Mouse (Mus musculus) G1E (cell line): ENCODE data around the gene Ramp2. TPM values are rescaled to one million over a fixed set of nuclear protein-coding genes. Genes with fewer than 3 reads are reported as not detected.

Experiments used
- ATAC-seq: 2 replicates; pipeline ENCODE4 v1.8.0; 2016; ENCODE audit warnings: mild to moderate bottlenecking; ENCODE audit not compliant: insufficient number of reproducible peaks, poor library complexity, low FRiP score, severe bottlenecking; ENCODE audit errors: extremely low read depth
- DNase-seq: peaks from one replicate; pipeline ENCODE4 v3.0.0; 2012; ENCODE audit warnings: low spot score
- H3K27me3 ChIP-seq: 2 replicates; pipeline ENCODE4 v1.6.1; 2012; ENCODE audit warnings: mild to moderate bottlenecking, low read length, inconsistent platforms; ENCODE audit not compliant: insufficient read depth
- H3K36me3 ChIP-seq: replicated peaks from 2 replicates; pipeline ENCODE3; 2012; ENCODE audit warnings: mild to moderate bottlenecking, inconsistent platforms
- H3K4me1 ChIP-seq: 2 replicates; pipeline ENCODE4 v1.6.1; 2012; ENCODE audit warnings: low read depth, low read length, inconsistent platforms, mixed read lengths; ENCODE audit not compliant: insufficient read depth
- H3K4me3 ChIP-seq: 2 replicates; pipeline ENCODE4 v1.5.1; 2012; ENCODE audit warnings: low read depth, mild to moderate bottlenecking, inconsistent platforms, low read length, moderate library complexity, mixed read lengths
- H3K9me3 ChIP-seq: replicated peaks from 2 replicates; pipeline ENCODE4 v1.6.1; 2012; ENCODE audit warnings: inconsistent platforms
- CTCF ChIP-seq: IDR thresholded peaks from 2 replicates; pipeline ENCODE4 v1.5.1; 2012; ENCODE audit warnings: low read depth, low read length, inconsistent platforms, mixed read lengths
- GATA1 ChIP-seq: IDR thresholded peaks from 2 replicates; pipeline ENCODE4 v1.6.1; 2012; ENCODE audit warnings: borderline replicate concordance, low read length, inconsistent platforms, mixed read lengths
- GATA2 ChIP-seq: IDR thresholded peaks from 2 replicates; pipeline ENCODE4 v1.6.1; 2012; ENCODE audit warnings: low read depth, low read length, inconsistent platforms, borderline replicate concordance
- POLR2AphosphoS5 ChIP-seq: IDR thresholded peaks from 2 replicates; pipeline ENCODE4 v1.6.1; 2012; ENCODE audit warnings: low read depth, low read length, inconsistent platforms; ENCODE audit not compliant: insufficient replicate concordance
- TAL1 ChIP-seq: conservative IDR thresholded peaks from 2 replicates; pipeline ENCODE4 v1.6.1; 2012; ENCODE audit warnings: low read depth, low read length, inconsistent platforms, mixed read lengths
- polyA plus RNA-seq: library from polyadenylated mRNA; stranded (reverse); fragments of >175 nt; gene quantifications from 2 replicates; pipeline ENCODE4 v1.2.3, GENCODE M21; 2012
- total RNA-seq, 2 experiments: library from RNA; stranded (forward) in 1 of 2; stranded (reverse) in 1 of 2; fragments of 200-1000 nt in 1 of 2; fragments of >200 nt in 1 of 2; fragmentation: Nextera tagmentation in 1 of 2; gene quantifications; 2 replicates each; pipeline ENCODE4 v1.2.3; 2014 to 2017

The Ramp2 gene
- total and polyA plus RNA-seq, 3 experiments, result 0.04 to 0.27 TPM; not detected in 1

DNA sequence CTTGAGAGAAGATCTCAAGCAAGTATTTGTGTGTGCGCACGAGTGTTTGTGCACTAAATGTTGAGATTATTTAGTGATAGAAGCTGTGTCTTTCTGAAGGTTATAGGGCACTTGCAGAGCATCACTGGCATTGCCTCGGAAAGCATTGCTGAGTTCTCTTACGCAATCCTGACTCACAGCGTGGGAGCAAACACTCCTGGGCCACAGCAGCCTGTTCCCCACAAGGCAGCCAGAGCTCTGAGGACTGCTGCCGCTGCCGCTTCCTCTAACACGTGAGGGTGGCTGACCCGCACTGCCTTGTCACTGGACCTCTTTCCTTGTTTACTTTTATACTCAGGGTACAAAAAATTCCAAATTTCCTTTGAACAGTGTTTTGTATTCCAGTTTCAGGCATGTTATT is 41.5 kb downstream of the Ramp2 start:
- Histone ChIP-seq H3K4me1 (no peaks in the 10 kb centered on the region), H3K4me3 (no peak overlapping the region), H3K27me3 (no peaks in the 10 kb centered on the region), H3K36me3 (peaks cover 72% of the 10 kb centered on the region), H3K9me3 (no peaks in the 10 kb centered on the region)
- TF ChIP-seq POLR2AphosphoS5, result no peak
- TF ChIP-seq TAL1, result no peak
- TF ChIP-seq CTCF, result no peak
- no peak for TF ChIP-seq GATA2
- DNase-seq (no peak), ATAC-seq (no peak)

DNA sequence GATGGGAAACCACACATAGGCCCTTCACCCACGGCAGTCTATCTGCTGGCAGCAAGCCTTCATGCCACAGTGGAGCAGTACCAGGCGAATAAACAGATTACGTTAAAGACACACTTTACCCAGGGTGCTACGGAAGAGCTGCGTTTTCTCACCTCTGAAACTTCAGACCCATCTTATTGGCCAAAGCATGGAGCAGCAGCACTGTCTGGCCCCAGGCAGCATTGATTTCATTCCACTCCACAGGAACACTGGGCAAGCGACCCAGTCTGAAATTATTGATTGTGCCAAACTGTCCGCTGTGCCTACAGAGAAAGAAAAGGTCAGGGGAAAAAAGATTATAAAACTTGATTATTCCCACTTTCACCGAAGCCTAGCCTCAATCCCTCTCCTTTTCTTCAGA is 45.4 kb downstream of the Ramp2 start:
- Histone ChIP-seq H3K4me1 (no peaks in the 10 kb centered on the region), H3K27me3 (no peaks in the 10 kb centered on the region), H3K9me3 (no peaks in the 10 kb centered on the region), H3K4me3 (no peak overlapping the region), H3K36me3 (peaks cover 96% of the 10 kb centered on the region)
- TF ChIP-seq CTCF, result no peak
- no peak for TF ChIP-seq POLR2AphosphoS5
- TF ChIP-seq TAL1, result no peak
- no peak for TF ChIP-seq GATA2
- TF ChIP-seq GATA1, result no peak
- ATAC-seq (no peak), DNase-seq (no peak)

DNA sequence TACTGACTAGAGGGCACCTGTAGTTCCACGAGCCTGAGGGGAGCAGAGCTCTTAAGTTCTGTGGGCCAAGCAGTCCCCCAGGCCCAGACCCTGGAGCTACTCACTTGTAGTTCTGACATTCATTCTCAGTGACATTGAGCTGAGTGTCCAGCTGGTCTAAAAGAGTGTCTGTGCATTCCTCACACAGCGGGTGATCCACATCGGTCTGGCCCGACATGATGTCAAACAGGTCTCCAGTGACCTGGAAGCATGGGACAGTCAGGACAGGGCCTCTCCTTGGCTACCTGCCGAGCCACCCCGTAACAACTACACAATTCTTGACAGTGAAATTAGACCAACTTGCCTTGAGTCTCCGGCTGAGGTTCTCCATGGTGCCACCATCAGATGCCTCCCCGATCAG is 49.4 kb downstream of the Ramp2 start:
- H3K36me3 ChIP-seq, result peaks cover 100% of the 10 kb centered on the region
- no peaks in the 10 kb centered on the region for H3K9me3 ChIP-seq
- H3K27me3 ChIP-seq, result no peaks in the 10 kb centered on the region
- ATAC-seq (no peak), DNase-seq (no peak)
- H3K4me3 ChIP-seq, result no peak overlapping the region
- TF ChIP-seq CTCF (no peak), GATA1 (no peak), GATA2 (no peak), TAL1 (no peak), POLR2AphosphoS5 (no peak)
- peaks cover 6% of the 10 kb centered on the region for H3K4me1 ChIP-seq

DNA sequence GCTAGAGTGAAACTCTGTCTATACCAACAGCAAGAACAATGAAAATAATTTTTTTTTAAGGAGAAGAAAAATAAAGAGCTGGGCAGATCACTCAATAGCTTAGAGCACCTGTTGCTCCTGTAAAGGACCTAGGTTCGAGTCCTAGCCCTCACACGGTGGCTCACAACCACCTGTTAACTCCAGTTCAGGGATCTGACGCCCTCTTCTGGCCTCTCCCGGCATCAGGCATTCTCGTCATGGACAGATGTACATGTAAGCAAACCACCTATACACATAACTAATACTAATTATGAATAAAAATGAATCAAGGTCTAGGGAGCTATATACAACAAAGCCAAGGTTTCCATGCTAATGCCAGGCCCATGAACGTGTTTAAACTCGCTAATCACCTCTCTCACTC is 55.1 kb downstream of the Ramp2 start:
- peaks cover 53% of the 10 kb centered on the region for H3K36me3 ChIP-seq
- DNase-seq, result no peak
- peak overlapping the region; percentile 83 for H3K4me3 ChIP-seq
- no peak for ATAC-seq
- H3K9me3 ChIP-seq, result no peaks in the 10 kb centered on the region
- H3K27me3 ChIP-seq, result no peaks in the 10 kb centered on the region
- no peak for TF ChIP-seq CTCF
- TF ChIP-seq GATA1, result no peak
- no peak for TF ChIP-seq GATA2
- no peak for TF ChIP-seq TAL1
- no peak for TF ChIP-seq POLR2AphosphoS5
- H3K4me1 ChIP-seq, result peaks cover 28% of the 10 kb centered on the region

DNA sequence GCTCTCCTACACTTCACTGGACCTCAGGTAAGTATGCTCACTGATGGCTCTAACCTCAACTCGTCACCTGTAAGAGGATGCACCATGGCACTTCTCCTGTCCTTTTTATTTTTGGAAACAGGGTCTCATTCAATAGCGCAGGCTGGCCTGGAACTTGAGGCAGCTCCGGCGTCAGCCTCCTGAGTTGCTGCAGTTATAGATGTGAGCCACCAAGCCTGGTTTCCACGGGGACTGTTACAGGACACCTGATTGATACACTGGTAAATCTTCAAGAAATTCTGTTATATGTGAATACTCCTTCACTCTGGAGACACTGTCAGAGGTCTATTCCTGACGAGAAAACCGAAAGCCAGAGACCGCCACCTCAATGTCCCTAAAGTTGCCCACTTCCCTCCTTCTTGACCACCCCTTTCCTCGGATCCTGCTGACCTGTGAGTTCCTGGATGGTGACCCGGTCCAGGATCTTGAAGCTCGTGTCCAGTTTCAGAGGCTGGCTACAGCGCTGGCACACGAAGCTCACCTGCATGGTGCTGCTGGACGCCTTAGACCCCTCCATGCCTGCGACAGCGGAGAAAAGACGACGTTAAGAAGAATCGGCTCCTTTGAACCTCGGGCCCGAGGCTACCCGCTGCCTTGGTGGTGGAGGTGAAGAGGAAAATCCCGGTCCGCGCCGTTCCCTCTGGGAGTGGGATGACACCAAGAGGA is 55.6 kb downstream of the Ramp2 start:
- no peaks in the 10 kb centered on the region for H3K27me3 ChIP-seq
- peaks cover 47% of the 10 kb centered on the region for H3K36me3 ChIP-seq
- H3K4me3 ChIP-seq, result peak overlapping the region; percentile 83
- no peaks in the 10 kb centered on the region for H3K9me3 ChIP-seq
- ATAC-seq, result no peak
- H3K4me1 ChIP-seq, result peaks cover 28% of the 10 kb centered on the region
- TF ChIP-seq POLR2AphosphoS5, result no peak
- TF ChIP-seq CTCF, result no peak
- no peak for TF ChIP-seq TAL1
- TF ChIP-seq GATA1, result no peak
- TF ChIP-seq GATA2, result no peak
- no peak for DNase-seq

DNA sequence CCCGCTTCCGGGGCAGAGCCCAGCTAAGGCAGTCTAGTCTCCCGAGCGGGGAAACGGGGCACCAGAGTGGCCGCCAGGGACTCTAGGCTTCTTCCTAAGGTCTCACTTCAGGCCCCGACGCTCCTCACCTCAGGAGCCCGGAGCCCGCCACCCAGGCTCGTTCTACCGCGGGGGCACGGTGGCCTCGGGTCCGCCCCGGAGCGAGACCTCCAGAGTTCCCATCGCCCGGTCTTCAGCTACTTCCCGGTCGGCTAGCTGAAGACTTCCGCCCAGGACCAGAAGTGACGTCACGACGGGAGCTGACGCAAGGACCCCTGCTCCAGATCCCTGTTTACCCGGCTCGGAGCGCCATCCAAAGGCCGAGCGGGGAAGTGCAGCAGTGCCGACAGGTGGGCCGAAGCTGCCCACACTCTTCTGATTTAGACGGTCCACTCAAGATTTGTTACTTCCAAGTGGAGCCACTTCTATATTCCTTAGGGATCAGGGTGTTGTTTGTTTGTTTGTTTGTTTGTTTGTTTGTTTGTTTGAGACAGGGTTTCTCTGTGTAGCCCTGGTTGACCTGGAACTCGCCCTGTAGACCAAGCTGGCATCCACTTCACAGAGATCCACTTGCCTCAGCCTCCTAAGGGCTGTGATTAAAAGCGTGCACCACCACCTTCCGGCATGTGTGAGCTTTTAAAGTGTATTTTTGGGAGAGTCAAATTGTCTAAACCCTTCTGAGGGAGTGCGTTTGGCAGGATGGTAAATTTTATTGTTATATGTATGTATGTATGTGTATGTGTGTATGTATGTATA is 56.4 kb downstream of the Ramp2 start, which contains the start of gene Becn1:
Becn1 (minus strand) TSS at position 283 of the 795 bp plus-strand sequence.
- peaks cover 28% of the 10 kb centered on the region for H3K4me1 ChIP-seq
- H3K36me3 ChIP-seq, result peaks cover 40% of the 10 kb centered on the region
- peak; percentile 91 for DNase-seq
- TF ChIP-seq GATA1 (no peak), POLR2AphosphoS5 (no peak), CTCF (peak; percentile 93), TAL1 (no peak)
- peak; percentile 93 for ATAC-seq
- no peaks in the 10 kb centered on the region for H3K9me3 ChIP-seq
- H3K27me3 ChIP-seq, result no peaks in the 10 kb centered on the region
- peak within 1 kb of the TSS; percentile 83 for H3K4me3 ChIP-seq
